Mouse (Mus musculus) cerebellum, postnatal 25 days (tissue): ENCODE measurements around the gene En1.
A peak's percentile ranks its signal among the peaks of the same experiment; 100 is the strongest.

Experiments used
- DNase-seq, 2 experiments: peaks; one replicate each; pipeline ENCODE4 v3.0.0; 2021; ENCODE audit warnings: mixed read lengths in 2 of 2

Gene En1

GRCm38 (mm10) chr1:120600516-120601252 lies 1.5 kb upstream of the En1 start:
- no peak for DNase-seq

GRCm38 (mm10) chr1:120601253-120601836 lies 873 bp upstream of the En1 start:
- no peak for DNase-seq

- peak; percentile 49 to 56 for DNase-seq
Observed at GRCm38 (mm10) chr1:120602876-120603655, 848 bp downstream of the En1 start.

- peak; percentile 35 to 45 for DNase-seq
Observed at GRCm38 (mm10) chr1:120603656-120604051, 1.4 kb downstream of the En1 start.

- peak in 1 of 2 experiments; percentile 35 for DNase-seq
Observed at GRCm38 (mm10) chr1:120604431-120605142, 2.4 kb downstream of the En1 start.

GRCm38 (mm10) chr1:120605143-120605435 lies 2.9 kb downstream of the En1 start:
- DNase-seq = peak in 1 of 2 experiments; percentile 47

GRCm38 (mm10) chr1:120605521-120606310 lies 3.5 kb downstream of the En1 start:
- DNase-seq = no peak

- peak; percentile 57 to 63 for DNase-seq
Observed at GRCm38 (mm10) chr1:120606641-120607575, 4.7 kb downstream of the En1 start.

GRCm38 (mm10) chr1:120607576-120608400 lies 5.6 kb downstream of the En1 start:
- no peak for DNase-seq

GRCm38 (mm10) chr1:120608461-120608860 lies 6.2 kb downstream of the En1 start:
- DNase-seq = no peak

- DNase-seq = no peak
Observed at GRCm38 (mm10) chr1:120609611-120610010, 7.4 kb downstream of the En1 start.

- no peak for DNase-seq
Observed at GRCm38 (mm10) chr1:120613461-120614306, 11.5 kb downstream of the En1 start.

GRCm38 (mm10) chr1:120614307-120615100 lies 12.3 kb downstream of the En1 start:
- DNase-seq = no peak

GRCm38 (mm10) chr1:120615521-120615920 lies 13.3 kb downstream of the En1 start:
- DNase-seq = no peak

- no peak for DNase-seq
Observed at GRCm38 (mm10) chr1:120615927-120616326, 13.7 kb downstream of the En1 start.

- no peak for DNase-seq
Observed at GRCm38 (mm10) chr1:120621383-120621782, 19.2 kb downstream of the En1 start.

- DNase-seq = no peak
Observed at GRCm38 (mm10) chr1:120626930-120627621, 24.9 kb downstream of the En1 start.

GRCm38 (mm10) chr1:120627622-120628001 lies 25.4 kb downstream of the En1 start:
- DNase-seq = no peak
